Mouse (Mus musculus) B cell, adult 2 months (primary cell): ENCODE results near the gene Iars2.
"Not testable (repeated sequence)": the region's sequence is repeated elsewhere in the genome, so short reads cannot be mapped to it uniquely, and the experiment has no call there.

Source experiments
- DNase-seq, 2 experiments: peaks; one replicate each; pipeline ENCODE4 v3.0.0; 2022

Gene Iars2

GRCm38 (mm10) chr1:185331364-185331763 lies 2.2 kb upstream of the Iars2 start:
- DNase-seq = no peak

DNA sequence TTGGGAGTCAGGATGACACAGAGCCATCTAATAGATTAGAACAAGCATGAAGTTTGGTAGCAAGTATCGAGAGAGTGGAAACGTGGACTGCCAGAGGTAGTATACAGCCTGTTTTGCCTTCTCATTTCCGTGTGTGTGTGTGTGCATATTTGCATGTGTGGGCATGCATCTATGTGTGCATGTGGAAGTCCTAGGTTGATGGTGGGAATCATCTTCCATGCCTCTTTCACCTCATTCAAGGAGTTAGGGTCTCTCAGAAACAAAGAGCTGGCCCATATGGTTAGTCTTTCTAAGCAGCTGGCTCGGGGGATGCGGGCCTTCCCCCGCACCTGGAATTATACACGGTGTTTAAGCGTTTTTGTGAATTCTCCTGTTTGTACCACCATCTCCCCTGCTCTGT lies 655 bp upstream of the Iars2 start:
- no peak for DNase-seq

- not testable (repeated sequence) for DNase-seq
Observed at GRCm38 (mm10) chr1:185327754-185328345, 1.3 kb downstream of the Iars2 start.

- DNase-seq = no peak
Observed at GRCm38 (mm10) chr1:185315846-185316568, 13.2 kb downstream of the Iars2 start.

DNA sequence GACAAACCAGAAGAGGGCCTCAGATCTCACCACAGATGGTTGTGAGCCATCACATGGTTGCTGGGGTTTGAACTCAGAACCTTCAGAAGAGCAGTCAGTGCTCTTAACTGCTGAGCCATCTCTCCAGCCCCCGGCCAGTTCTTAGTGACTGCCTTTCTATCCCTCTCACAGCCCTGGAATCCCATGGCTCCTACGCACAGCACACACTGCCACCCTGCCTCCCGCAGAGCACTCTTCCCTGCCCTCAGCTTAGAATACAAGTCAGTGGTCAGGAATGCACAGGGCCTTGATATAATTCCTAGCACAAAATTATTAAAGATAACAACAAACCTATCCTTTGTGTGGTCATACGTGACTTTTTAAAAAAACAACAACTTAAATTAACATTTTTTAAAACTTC lies 14.7 kb downstream of the Iars2 start:
- no peak for DNase-seq

- DNase-seq = no peak
Observed at GRCm38 (mm10) chr1:185311949-185312348, 17.2 kb downstream of the Iars2 start.

DNA sequence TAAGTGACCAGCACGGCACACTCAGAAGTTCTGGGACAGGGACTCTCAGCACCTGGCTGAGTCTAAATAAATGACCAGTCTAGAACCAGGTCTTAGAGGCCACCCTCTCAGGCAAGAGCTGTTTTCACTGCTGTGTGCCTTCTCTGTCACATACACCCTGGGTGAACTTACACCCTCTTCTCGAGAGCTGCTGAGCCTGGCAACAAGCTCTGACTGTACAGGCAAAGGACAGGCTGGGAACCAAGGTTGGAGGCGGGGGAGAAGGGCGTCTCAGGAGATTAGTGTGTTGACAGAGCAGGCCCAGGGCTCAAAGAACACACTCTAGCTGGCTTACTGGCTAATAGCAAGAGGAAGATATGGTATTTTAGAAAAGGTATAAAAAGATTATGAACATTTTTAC lies 20.3 kb downstream of the Iars2 start:
- no peak for DNase-seq

GRCm38 (mm10) chr1:185308334-185308733 lies 20.9 kb downstream of the Iars2 start:
- DNase-seq = no peak

DNA sequence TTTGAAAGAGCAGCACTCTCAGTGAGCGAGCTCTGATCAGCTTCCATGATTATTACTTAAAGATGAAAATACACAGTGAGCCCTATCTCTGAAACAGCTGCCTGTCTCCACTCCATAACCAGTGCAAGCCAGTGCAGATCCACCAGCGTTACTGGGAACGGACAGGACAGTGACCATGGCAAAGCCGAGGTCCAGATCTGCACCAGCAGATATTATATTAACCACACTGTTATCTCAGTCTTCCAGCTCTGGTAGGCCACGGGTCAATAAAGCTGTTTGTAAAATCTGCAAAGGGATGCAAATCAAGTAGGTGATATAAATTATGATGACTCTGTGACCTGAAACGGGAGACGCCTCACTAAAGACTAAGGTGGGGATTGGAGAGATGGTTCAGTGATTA lies 21.6 kb downstream of the Iars2 start:
- no peak for DNase-seq

DNA sequence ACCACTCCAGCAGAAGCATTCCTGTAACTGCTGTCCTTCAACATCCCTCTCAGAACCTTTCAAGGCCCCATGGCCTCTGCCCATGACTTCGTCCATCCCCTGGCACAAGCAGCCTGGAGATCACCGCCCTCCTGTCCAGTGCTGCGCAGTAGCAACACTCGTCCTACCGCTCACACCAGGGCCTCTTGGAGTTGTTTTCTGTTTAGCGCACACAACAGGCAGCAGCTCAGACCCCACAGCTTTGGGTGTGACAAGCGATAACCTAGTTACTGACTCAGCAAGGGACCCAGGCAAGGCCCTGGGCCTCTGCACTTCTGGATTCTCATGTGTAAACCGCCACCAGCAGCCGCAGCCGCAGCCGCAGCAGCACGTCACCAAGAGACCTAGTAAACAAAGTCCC lies 22.4 kb downstream of the Iars2 start:
- DNase-seq = no peak

DNA sequence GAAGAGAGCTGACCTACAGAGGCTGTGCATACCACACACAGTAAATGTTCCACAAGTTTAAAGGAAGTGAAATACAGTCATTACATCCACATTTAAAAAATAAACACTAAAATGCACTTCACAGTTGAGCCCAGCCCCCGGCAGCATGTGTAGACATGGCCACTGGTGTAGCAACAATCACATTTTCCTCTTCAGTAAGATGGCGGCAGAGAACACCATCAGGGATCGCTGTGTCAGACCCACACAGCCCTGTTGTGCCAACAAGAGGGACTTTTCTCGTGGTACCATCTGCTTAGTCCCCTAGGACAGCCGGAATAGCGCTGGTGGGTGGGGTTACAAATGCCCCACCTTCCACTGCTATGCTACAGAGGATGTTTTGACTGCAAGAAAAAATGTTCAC lies 26.4 kb downstream of the Iars2 start:
- DNase-seq = no peak

- DNase-seq = no peak
Observed at GRCm38 (mm10) chr1:185298496-185298895, 30.7 kb downstream of the Iars2 start.

DNA sequence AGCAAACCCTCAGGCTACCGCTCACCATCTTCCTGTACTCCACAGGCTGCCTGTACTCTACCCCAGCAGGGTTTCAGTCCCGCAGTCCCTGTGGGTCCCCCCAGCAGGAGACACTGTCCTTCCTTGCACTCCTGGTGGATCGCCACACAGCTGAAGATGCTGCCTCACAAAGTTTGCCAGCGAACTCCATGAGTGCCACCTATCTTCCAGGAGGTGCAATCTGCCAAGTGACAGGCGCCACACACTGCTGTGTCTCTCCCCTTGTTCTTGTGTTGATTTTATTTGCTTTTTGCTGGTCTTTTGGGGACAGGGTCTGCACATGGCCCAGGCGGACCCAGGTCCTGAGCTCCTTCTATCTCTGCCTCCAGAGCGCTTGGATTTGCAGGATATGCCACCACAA lies 32.3 kb downstream of the Iars2 start:
- no peak for DNase-seq

GRCm38 (mm10) chr1:185292646-185293360 lies 36.4 kb downstream of the Iars2 start:
- DNase-seq = no peak

DNA sequence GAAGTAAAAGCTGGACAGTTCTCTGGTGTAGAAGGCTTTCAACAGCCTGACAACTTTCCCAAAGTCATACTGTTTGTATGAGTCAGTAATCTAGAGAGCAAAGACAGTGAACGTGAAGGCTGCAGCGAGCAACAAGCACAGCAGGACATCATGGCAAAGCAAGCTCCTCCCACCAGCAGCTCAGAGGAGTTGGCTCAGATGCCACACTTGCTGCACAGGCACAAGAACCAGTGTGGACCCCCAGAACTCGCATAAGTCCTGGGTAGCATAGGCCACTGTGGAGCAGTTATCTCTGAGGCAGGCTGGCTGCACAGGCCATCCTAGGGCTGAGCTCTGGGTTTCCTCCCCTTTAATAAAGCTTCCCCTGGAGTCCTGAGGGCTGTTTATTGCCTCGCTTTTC lies 37.9 kb downstream of the Iars2 start:
- no peak for DNase-seq

GRCm38 (mm10) chr1:185289231-185289630 lies 40.0 kb downstream of the Iars2 start:
- no peak for DNase-seq

GRCm38 (mm10) chr1:185287066-185287465 lies 42.1 kb downstream of the Iars2 start:
- DNase-seq = no peak

DNA sequence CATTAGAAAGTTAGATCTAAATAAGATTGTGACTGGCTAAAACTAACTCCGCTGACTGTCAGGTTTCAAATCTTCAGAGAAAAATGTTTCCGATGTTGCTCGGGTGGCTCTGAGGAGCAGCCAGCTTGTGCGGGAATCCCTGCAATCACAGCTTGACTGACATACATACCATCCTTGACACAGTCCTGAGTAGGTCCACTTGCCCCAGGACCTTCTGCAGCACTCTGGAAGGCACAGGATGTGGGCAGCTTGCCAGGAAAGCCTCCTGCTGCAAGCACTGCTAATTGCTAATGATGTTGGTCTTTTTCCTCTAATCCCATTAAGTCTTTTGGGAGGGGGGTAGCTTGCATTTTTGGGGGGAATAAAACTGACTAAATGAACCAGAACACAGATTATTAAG lies 44.0 kb downstream of the Iars2 start:
- DNase-seq = no peak

DNA sequence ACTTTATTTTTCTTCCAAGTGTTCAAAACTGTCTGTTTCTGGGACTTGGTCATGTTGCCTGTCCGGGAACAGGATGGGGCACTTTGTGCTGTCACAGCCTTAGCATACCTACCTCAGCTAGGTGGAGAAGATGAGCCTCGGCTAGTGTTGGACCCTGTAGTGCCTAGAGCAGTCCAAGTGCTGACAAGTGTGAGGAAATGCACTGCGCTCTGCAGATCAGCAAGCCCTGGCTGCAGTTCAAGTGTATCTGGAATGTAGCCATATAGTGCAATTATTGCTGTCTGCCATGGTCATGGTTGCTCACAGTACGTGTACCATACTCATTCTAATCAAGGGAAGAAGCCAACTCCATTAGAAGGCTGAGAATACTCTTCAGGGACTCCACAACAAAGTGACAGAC lies 44.5 kb downstream of the Iars2 start:
- no peak for DNase-seq

- DNase-seq = no peak
Observed at GRCm38 (mm10) chr1:185283247-185283646, 45.9 kb downstream of the Iars2 start.

DNA sequence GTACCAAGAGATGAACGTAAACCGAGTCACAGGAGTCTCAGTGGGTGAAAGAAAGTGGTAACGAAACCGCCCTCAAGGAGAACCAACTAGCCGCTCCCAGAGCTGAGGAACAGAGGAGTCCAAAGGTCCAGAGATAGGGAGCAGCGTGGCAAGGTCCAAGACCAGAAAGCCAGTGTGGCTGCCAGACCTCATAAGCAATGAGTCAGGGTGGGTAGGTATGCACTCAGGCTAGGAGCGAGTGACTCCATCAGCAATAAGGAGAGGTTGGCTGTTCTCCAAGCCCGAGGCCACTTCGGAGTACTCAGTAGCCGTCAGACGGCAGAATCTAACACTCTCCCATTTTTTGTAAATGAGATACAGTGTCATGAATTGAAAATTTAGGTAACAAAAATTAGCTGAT lies 46.4 kb downstream of the Iars2 start:
- DNase-seq = no peak

DNA sequence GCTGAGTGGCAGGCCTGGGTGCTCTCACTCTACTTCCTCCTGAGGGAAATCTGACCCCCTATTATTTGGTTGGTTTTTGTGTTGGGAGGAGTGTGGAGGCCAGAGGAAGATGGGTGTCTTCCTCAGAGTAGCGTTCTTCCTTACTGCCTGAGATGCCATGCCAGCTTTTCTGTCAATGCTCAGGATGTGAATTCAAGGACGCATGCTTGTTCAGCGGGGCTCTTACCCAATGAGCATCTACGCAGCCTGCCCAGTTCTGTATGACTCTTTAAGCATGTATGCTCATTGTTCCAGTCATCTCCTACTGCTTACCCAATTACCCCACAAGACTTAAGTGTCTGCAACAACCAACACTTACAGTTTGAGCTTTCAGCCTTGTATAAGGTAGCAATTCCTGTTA lies 48.6 kb downstream of the Iars2 start:
- DNase-seq = no peak

- no peak for DNase-seq
Observed at GRCm38 (mm10) chr1:185279288-185279687, 49.9 kb downstream of the Iars2 start.

DNA sequence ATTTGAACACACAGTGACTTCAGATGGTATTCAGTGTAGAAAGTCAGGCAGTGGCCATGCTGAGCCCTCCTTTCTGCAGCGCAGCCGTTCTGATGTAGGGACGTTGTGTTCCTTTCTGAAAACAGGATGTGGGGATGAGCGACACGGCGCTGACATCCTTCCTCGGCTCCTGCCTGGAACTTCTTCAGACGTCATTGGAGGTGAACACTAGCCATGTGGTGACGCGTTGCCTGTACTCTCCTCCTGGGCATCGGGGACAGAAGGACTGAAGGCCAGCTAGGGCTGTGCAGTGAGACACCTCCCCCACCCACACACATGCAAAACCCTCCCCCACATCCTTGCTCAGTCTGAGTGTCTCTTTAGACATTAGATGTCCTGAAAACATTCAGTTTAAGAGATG lies 52.2 kb downstream of the Iars2 start:
- DNase-seq = no peak
